Mouse (Mus musculus): ENCODE measurements at regions not wholly inside any gene's neighbourhood (a gene's known extent, or its start where the extent isn't known, plus 50 kb on each side); places are given as distances from the start of the nearest gene placed in this dataset.

DNA sequence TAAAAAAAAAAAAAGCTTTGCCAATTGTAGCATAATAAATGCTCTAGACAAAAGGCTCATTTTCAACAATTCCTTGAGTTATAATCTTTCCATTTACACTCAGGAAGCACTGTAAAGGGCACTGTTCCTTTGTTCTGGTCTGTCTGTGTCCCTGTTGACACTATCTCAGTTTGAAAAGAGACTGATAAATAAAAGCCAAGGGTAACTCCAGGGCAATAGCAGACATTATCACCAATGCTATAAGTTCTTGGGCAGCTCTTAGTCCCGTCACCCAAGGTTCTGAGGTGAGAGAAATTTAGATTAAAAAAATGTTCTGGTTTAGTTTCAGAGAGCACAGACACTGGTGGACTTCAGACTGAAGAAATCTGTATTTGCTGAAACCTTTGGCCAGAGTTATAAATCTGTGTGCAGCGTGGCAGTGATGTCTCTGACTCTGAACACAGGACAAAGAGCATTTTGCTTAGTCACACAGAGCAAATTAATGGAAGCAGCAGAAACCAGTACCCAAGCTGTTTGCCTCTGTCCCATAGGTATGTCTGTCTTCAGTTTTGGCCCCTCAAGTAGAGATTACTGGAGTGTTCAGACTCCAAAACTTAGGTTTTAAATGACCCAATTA, 57.6 kb upstream of the Apob start:
- DNase-seq (ENCODE audit: low read depth) = no peak

DNA sequence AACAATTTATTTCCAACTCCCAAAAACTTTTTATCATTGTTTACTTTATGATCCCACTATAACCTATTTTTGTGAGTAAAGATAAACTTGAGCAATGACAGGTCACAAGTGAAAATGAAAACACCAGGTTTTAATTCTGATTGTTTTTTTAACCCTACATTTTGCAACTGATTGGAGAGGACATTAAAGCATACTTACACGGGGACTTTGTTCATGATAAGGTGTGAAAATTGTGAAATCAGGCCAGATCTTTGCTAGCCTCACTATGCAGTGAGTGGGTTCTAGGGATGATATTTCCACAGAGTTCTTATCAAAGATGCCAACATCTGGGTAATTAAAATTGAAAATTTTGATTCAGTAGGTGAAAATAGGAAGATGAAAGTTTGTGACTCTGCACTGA, 56.6 kb upstream of the Apob start:
- DNase-seq (ENCODE audit: low read depth) = no peak
